Mouse (Mus musculus) bone marrow macrophage, adult 2 months (primary cell): ENCODE measurements around the gene Gp9.

Experiments
- CTCF ChIP-seq: IDR thresholded peaks from 2 replicates; pipeline ENCODE4 v1.5.1; 2012; ENCODE audit warnings: low read depth, mild to moderate bottlenecking, low read length, moderate library complexity
- POLR2A ChIP-seq: IDR thresholded peaks from 2 replicates; pipeline ENCODE4 v1.6.1; 2012; ENCODE audit warnings: mild to moderate bottlenecking, low read depth, low read length, borderline replicate concordance

DNA sequence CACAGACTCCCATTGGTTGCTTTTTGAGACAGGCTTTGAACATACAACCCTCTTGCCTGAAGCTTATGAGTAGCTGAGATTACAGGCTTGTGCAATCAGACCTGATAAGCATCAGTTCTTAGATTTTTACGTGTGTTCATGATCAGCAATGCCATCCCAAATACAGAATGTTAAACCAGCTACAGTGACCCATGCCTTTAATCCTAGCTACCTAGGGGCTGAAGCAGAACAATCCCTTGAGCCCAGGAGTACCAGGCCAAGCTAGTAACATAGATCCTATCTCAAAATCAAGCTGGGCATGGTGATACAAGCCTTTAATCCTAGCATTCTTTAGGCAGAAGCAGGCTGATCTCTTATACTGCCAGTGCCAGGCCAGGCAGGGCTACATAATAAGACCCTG is 26.2 kb downstream of the Gp9 start:
- TF ChIP-seq CTCF: no peak
- no peak for TF ChIP-seq POLR2A
